Mouse (Mus musculus): ENCODE data around the gene Slc33a1.

Slc33a1 gene

DNA sequence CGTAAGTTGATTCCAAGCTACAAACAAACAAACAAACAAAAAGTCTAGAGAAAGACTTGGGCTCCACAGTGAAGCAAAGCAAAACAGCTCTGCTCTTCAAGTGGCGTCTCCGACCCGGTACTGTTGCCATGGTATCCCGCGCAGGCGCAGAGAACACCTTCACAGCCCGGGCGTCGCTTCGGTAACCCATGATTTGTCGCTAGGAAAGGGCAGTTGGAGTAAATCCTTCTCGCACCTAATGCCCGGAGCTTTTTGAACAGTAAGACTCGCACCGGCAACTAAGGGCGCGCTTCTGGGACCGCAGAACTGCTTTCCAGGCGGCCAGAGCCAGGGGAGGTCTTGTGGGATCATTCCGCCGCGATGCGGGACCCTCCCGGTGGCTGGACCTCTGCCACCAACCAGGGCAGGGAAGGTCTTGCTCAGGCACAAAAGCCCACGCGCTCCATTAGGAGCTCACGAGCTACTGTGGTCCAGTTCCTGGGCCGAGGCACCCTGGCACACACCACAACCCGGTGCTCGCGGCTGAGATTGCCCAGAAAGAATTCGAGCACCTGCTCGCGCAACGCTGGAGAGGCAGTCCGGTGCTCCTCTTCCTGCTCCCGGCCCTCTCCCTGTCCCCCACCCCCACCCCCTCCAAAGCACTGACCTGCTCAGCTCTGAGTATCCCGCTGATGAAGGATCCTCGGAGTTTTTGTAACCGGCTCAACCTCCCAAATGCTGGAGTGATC lies 65.8 kb downstream of the Slc33a1 start:
- no peak for DNase-seq (ENCODE audit: extremely low spot score, low read depth, low spot score)

DNA sequence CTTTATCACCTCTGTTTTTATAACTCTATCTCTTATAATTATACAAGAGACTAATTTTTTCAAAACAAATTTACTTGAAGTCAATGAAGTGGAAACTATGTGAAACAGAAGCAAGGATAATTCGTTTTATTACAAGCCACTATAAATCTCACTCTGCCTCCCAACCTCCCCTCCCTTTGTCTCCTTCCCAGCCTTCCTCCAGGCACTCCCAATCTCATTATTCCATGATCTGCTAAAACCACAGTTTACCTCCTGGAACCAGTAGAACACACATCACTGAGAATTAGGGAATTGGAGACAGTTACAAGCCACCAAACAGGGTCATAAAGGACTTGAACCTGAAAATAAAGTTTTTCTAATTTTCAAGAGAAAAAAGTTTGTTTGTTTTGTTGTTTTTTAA lies 67.4 kb downstream of the Slc33a1 start:
- DNase-seq (ENCODE audit: extremely low spot score, low read depth, low spot score): no peak

DNA sequence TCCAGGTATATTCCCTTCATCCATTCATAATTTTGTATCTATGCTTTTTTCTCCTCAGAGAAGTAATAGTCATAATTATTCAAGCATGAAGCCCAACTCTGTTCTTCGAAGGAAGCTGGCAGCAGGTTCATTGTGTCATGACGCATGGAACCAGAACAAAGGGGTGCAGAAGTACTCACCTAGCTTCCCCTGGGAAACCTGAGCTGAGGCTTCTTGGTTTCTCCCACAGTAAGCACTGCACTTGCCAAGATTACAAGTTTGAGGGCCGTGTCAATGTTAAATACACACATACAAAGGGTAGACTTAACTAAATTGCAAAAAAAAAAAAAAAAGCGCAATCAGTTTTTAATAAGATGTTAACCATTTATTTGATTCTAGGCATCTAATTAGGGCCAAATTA lies 68.3 kb downstream of the Slc33a1 start:
- no peak for DNase-seq (ENCODE audit: extremely low spot score, low read depth, low spot score)

DNA sequence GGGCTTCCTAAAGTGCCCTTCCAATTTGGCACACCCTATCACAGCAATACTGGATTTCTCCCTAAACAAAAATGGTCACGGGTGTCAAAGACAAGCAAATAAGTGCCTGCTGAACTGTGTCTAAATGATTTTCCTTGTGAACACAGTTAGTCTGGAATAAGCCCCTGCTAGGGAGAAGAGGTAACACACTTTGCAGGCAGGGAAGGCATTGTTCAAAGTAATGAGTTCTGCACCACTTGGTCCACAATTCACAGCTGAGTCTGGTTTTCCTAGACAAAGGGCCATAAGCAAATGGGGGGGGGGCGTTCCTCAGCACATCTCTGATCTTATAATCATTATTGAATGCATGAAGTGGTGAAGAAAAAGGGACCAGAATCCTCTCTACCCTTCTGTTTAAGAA lies 68.8 kb downstream of the Slc33a1 start:
- no peak for DNase-seq (ENCODE audit: extremely low spot score, low read depth, low spot score)

DNA sequence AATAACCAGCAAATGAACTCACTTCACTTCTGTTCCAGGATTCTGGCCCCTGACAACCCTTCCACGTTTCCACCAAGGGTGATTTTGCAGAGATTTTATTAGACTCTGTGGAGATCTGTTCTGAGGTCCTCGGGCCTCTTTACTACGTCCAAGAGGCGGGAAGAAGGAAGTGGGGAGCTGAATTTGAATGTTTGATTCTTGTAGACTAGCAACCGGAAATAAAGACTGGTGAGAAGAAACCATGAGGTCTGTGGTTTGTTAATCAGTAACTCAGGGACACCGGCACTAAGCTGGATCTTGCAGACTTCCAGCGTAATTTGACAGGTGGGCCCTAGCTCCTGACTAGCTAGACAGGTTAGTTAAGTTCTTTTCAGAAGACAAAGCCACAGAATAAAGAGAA lies 70.9 kb downstream of the Slc33a1 start:
- DNase-seq (ENCODE audit: extremely low spot score, low read depth, low spot score): no peak

DNA sequence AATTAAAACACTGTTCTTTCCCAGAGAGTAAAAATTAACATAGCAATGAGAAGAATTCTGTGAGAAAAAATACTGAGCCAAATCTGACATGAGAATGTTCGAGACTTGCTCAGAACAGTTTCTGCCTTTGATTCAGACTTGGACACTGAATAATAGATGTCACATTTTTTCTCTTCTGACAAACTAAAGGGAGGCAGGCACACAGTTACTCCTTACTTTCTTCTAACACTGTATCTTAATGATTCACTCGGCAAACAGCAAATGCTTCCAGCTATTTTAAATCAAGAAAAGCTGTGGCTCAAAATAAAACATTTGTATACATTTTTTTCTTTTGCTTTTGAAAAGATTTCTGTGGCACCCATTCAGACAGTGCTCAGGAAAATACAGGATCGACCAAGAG lies 72.4 kb downstream of the Slc33a1 start:
- no peak for DNase-seq (ENCODE audit: extremely low spot score, low read depth, low spot score)

All from hindlimb bud, embryonic 11.5 days (tissue).